Comparison of ENCODE assay signal across 25 mouse cellular contexts in the genomic region with DNA sequence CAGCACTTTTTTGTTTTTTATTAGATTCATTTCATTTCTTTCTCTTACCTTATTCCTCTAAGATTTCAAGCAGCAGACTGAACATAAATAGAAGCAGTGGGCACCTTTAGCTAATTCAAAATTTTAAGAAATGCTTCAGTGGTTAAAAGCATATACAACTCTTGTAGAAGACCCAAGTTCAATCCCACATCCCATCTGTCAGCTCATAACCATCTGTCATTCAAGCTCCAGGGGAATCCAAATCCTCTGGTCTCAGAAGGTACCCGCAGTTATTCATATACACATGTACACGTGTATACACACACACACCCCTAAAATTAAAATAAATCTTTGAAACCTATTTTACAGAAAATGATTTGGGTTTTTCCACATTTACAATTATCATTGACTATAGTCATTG. TPM values are rescaled to one million over a fixed set of nuclear protein-coding genes. Genes with fewer than 3 reads are reported as not detected.
DNase-seq lines count a peak whose midpoint lies in the region; ATAC-seq and TF ChIP-seq lines count a peak whose summit lies in the region.
"Had no signal": no experiment of that assay in that cellular context is flagged by ENCODE, and none has a peak within 500 bp of the region (broad histone marks: within the 10 kb centered on the region; RNA-seq: fewer than 3 reads in every experiment).

No protein-coding gene starts in this region.

- intact Hi-C loops in left cerebral cortex, postnatal 25 days (cut with DNase I): loop anchor here (1.0 kb wide), 1 partner anchor 93 kb away; no protein-coding TSS in a partner anchor
- intact Hi-C loops in left cerebral cortex, adult 2 months (cut with DNase I): loop anchor here (1.0 kb wide), 1 partner anchor 14 kb away; no protein-coding TSS in a partner anchor

- H3K9ac ChIP-seq in liver, postnatal 0 days (replicated peaks): no peak overlapping the region
- H3K9ac ChIP-seq: forebrain, embryonic 13.5 days; limb, embryonic 13.5 days had no signal

- H3K4me2 ChIP-seq in liver, postnatal 0 days (ENCODE audit: low read depth, low read length): no peak overlapping the region
- H3K4me2 ChIP-seq: forebrain, embryonic 13.5 days; limb, embryonic 13.5 days; liver, embryonic 11.5 days; midbrain, embryonic 11.5 days had no signal

- 75% methylated on average over 2 of the region's 2 CpGs for WGBS in liver, postnatal 0 days (ENCODE audit: insufficient replicate concordance)

- no peak overlapping the region for H3K4me3 ChIP-seq in left cerebral cortex, adult 2 months
- no peak overlapping the region for H3K4me3 ChIP-seq in liver, postnatal 0 days (ENCODE audit: low read depth, low read length)
- H3K4me3 ChIP-seq: forebrain, embryonic 13.5 days; limb, embryonic 13.5 days had no signal

- peak; percentile 16 to 35 for DNase-seq in cerebellum, postnatal 10 days
- no peak for DNase-seq in cerebellum, adult 9-10 months
- DNase-seq in layer of hippocampus, adult 18-20 months (ENCODE audit: low spot score in 2 of 2): peak; percentile 25 to 43
- DNase-seq in layer of hippocampus, postnatal 36 days: no peak
- DNase-seq in left cerebral cortex, postnatal 25 days (ENCODE audit: low spot score in 2 of 2): peak; percentile 21 to 90
- DNase-seq in left cerebral cortex, adult 2 months (ENCODE audit: extremely low spot score in 1 of 2, low spot score in 2 of 2): no peak
- DNase-seq in right cerebral cortex, postnatal 36 days (ENCODE audit: low spot score in 2 of 2): peak; percentile 12 to 36
- no peak for DNase-seq in liver, postnatal 0 days
- DNase-seq: adrenal gland, adult 2 months; adrenal gland, postnatal 36 days; cerebellum, adult 2 months; cerebellum, postnatal 36 days; gastrocnemius, postnatal 14 days; kidney, adult 8-10 months; kidney, postnatal 4 days; lung, postnatal 36 days had no signal

- no peak for TF ChIP-seq CTCF in left cerebral cortex, adult 2 months (IDR thresholded peaks at IDR 0.05)
- no peak for TF ChIP-seq CTCF in liver, postnatal 0 days (IDR thresholded peaks at IDR 0.05; ENCODE audit: low read depth)

- H3K27ac ChIP-seq in left cerebral cortex, adult 2 months: no peak overlapping the region
- H3K27ac ChIP-seq in liver, postnatal 0 days (ENCODE audit: low read depth): no peak overlapping the region
- H3K27ac ChIP-seq: forebrain, embryonic 13.5 days; kidney, postnatal 0 days; limb, embryonic 13.5 days had no signal

- TF ChIP-seq EP300 in liver, postnatal 0 days (IDR thresholded peaks at IDR 0.05; ENCODE audit: low read depth): no peak

- no peaks in the 10 kb centered on the region for H3K27me3 ChIP-seq in liver, postnatal 0 days (ENCODE audit: insufficient read depth, low read length)
- H3K27me3 ChIP-seq: CH12.LX; forebrain, embryonic 13.5 days; limb, embryonic 13.5 days had no signal

- H3K9me3 ChIP-seq in liver, postnatal 0 days (ENCODE audit: low read length): no peaks in the 10 kb centered on the region
- H3K9me3 ChIP-seq: forebrain, embryonic 13.5 days; limb, embryonic 13.5 days had no signal

- no peaks in the 10 kb centered on the region for H3K4me1 ChIP-seq in liver, postnatal 0 days (ENCODE audit: insufficient read depth)
- H3K4me1 ChIP-seq: forebrain, embryonic 13.5 days; limb, embryonic 13.5 days had no signal

- no peak for ATAC-seq in liver, postnatal 0 days
- ATAC-seq: activated CD4-positive, CD25-positive, alpha-beta regulatory T cell, adult 4 months; forebrain, embryonic 13.5 days; hindbrain, embryonic 16.5 days; midbrain, embryonic 16.5 days had no signal

- H3K36me3 ChIP-seq in liver, postnatal 0 days (replicated peaks; ENCODE audit: insufficient read depth, low read length): no peaks in the 10 kb centered on the region
- H3K36me3 ChIP-seq: limb, embryonic 13.5 days had no signal

RNA-seq across cellular contexts. Expression of a gene that starts 52.9 kb away (rescaled TPM):
- 10 to 100 TPM; 51.3 to 58.7 TPM for total RNA-seq in layer of hippocampus, adult 18-20 months (2021)
- 10 to 100 TPM; 41.4 to 42.7 TPM for total RNA-seq in layer of hippocampus, postnatal 36 days (2021)
- 10 to 100 TPM; 78.6 to 85.3 TPM for total RNA-seq in left cerebral cortex, postnatal 25 days (2021)
- total RNA-seq in left cerebral cortex, adult 2 months (2021): 10 to 100 TPM; 97.1 to 98.6 TPM
- polyA plus RNA-seq in liver, postnatal 0 days (2015; fragmentation: Nextera tagmentation; extraction: Ambion mirVana): 5.1 and 6.4 TPM in 2 replicates

Comparison
In these comparisons a context has a peak if more than half of its experiments do, and no peak if none do; other contexts are left out.
1. DNase-seq: peak in cerebellum, postnatal 10 days (2 of 2), layer of hippocampus, adult 18-20 months (2 of 2), left cerebral cortex, postnatal 25 days (2 of 2) and right cerebral cortex, postnatal 36 days (2 of 2); none in cerebellum, adult 9-10 months (single experiment), layer of hippocampus, postnatal 36 days (0 of 2), left cerebral cortex, adult 2 months (0 of 2) and liver, postnatal 0 days (single experiment).